Mouse (Mus musculus): Measurements from ENCODE around the gene Daxx.

DNA sequence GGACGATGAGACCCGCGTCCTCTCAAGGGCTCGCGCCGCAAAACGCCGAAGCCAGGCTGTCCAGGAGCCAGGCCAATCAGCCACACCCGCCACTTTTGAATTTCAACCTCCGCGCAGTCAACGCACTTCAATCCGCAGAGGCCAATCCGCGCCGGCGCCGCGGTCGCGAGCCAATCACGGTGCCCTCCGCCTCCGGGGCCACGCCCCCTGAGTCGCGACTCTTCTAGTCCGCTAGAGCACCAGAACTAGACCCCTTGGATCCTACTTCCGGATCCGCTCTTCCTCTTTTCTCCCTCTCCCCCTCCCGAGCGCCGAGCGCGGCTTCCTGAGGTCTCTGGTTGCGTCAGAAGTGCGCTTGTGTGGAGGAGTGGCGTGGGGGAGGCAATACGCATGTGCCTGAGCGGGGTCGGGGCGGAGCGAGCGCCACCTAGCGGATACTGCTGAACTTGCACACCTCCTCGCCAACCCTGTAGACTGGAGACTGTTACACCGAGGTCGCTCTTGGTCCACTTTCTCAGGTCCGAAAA lies 18.6 kb upstream of the Daxx start, which contains the start of gene Kifc1:
- TF ChIP-seq CTCF (IDR thresholded peaks at IDR 0.05; ENCODE audit: control insufficient read depth, insufficient read depth, insufficient read length) (peak; percentile 96), CEBPB (IDR thresholded peaks at IDR 0.05; ENCODE audit: low read depth) (peak; percentile 77), USF1 (IDR thresholded peaks at IDR 0.05; ENCODE audit: low read depth) (no peak), MAX (IDR thresholded peaks at IDR 0.05) (peak; percentile 89), MYOG (IDR thresholded peaks at IDR 0.05; ENCODE audit: control insufficient read depth, extremely low read depth, insufficient read length) (no peak)
